Mouse (Mus musculus): Measurements from ENCODE around the gene Als2cr12.
"Not testable (repeated sequence)": the region's sequence is repeated elsewhere in the genome, so short reads cannot be mapped to it uniquely, and the experiment has no call there.

Als2cr12 gene

GRCm38 (mm10) chr1:58719356-58719945 lies 23.7 kb upstream of the Als2cr12 start:
- DNase-seq (ENCODE audit: low spot score) = no peak

GRCm38 (mm10) chr1:58717589-58718270 lies 21.9 kb upstream of the Als2cr12 start:
- no peak for DNase-seq (ENCODE audit: low spot score)

- no peak for DNase-seq (ENCODE audit: low spot score)
Measured at GRCm38 (mm10) chr1:58716883-58717220, 21.1 kb upstream of the Als2cr12 start.

- no peak for DNase-seq (ENCODE audit: low spot score)
Measured at GRCm38 (mm10) chr1:58716162-58716882, 20.5 kb upstream of the Als2cr12 start.

GRCm38 (mm10) chr1:58715536-58715935 lies 19.7 kb upstream of the Als2cr12 start:
- no peak for DNase-seq (ENCODE audit: low spot score)

- DNase-seq (ENCODE audit: low spot score) = no peak
Measured at GRCm38 (mm10) chr1:58714361-58714760, 18.6 kb upstream of the Als2cr12 start.

GRCm38 (mm10) chr1:58713893-58714231 lies 18.1 kb upstream of the Als2cr12 start:
- DNase-seq (ENCODE audit: low spot score) = no peak

- no peak for DNase-seq (ENCODE audit: low spot score)
Measured at GRCm38 (mm10) chr1:58713081-58713892, 17.5 kb upstream of the Als2cr12 start.

GRCm38 (mm10) chr1:58712076-58713061 lies 16.6 kb upstream of the Als2cr12 start:
- no peak for DNase-seq (ENCODE audit: low spot score)

GRCm38 (mm10) chr1:58711365-58712016 lies 15.7 kb upstream of the Als2cr12 start, which contains the start of gene Cflar:
TSS of gene Cflar (plus strand) at chr1:58711508.
- no peak for DNase-seq (ENCODE audit: low spot score)

GRCm38 (mm10) chr1:58710711-58711364 lies 15.0 kb upstream of the Als2cr12 start:
- DNase-seq (ENCODE audit: low spot score) = no peak

- DNase-seq (ENCODE audit: low spot score) = not testable (repeated sequence)
Measured at GRCm38 (mm10) chr1:58710043-58710442, 14.3 kb upstream of the Als2cr12 start.

GRCm38 (mm10) chr1:58700580-58701162 lies 4.9 kb upstream of the Als2cr12 start:
- not testable (repeated sequence) for DNase-seq (ENCODE audit: low spot score)

- no peak for DNase-seq (ENCODE audit: low spot score)
Measured at GRCm38 (mm10) chr1:58699988-58700387, 4.2 kb upstream of the Als2cr12 start.

GRCm38 (mm10) chr1:58698781-58699180 lies 3.0 kb upstream of the Als2cr12 start:
- DNase-seq (ENCODE audit: low spot score) = no peak

- not testable (repeated sequence) for DNase-seq (ENCODE audit: low spot score)
Measured at GRCm38 (mm10) chr1:58697607-58698006, 1.8 kb upstream of the Als2cr12 start.

- DNase-seq (ENCODE audit: low spot score) = no peak
Measured at GRCm38 (mm10) chr1:58693696-58694095, 2.1 kb downstream of the Als2cr12 start.

- DNase-seq (ENCODE audit: low spot score) = not testable (repeated sequence)
Measured at GRCm38 (mm10) chr1:58691718-58692117, 4.1 kb downstream of the Als2cr12 start.

GRCm38 (mm10) chr1:58690834-58691488 lies 4.8 kb downstream of the Als2cr12 start:
- DNase-seq (ENCODE audit: low spot score) = not testable (repeated sequence)
